Mouse (Mus musculus): ENCODE measurements around the gene Cacnb3.
"Not testable (repeated sequence)": the region's sequence is repeated elsewhere in the genome, so short reads cannot be mapped to it uniquely, and the experiment has no call there.

The Cacnb3 gene

DNA sequence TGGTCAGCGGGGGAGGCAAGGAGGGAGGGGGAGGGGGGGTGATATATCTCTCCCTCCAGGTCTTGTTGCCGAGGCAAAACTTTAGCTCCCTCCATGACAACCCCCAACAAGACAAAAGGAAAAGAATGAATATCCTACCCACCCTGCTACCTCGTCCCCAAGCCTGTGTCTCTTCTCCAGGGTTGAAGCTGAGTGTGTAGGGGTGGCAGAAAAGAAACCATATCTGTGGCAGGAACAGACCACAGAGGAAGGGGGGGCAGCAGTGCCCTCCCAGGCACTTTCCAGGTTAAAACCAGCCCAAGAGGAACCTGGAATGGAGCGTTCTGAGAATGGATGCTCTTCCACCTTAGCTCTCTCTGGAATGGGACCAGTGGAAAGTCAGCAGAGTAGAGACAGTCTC is at the start of gene Cacnb3:
Gene Cacnb3 (plus strand): TSS at position 301 of the 400 bp plus-strand sequence.
- no peak for DNase-seq

GRCm38 (mm10) chr15:98582410-98582809 is 48.2 kb upstream of the Cacnb3 start:
- DNase-seq, result no peak

DNA sequence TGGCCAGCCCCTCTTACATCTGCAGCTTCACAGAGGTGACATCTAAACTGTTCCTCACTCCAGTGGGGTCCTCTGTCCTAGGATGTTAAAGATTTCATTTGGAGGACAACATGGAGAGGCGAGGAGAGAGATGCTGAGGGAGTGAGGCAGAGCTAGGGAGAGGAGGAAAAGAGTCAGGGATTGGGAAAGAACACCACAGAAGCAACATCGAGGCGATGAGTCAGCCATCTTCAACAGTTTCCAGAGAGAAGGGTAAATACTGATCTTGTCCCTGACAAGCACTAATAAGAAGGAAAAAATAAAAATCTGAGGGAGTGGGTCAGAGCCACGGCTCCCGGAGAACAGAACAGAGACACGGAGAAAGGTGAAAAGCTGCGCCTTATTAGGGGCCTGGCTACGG is 47.6 kb upstream of the Cacnb3 start:
- DNase-seq, result no peak

DNA sequence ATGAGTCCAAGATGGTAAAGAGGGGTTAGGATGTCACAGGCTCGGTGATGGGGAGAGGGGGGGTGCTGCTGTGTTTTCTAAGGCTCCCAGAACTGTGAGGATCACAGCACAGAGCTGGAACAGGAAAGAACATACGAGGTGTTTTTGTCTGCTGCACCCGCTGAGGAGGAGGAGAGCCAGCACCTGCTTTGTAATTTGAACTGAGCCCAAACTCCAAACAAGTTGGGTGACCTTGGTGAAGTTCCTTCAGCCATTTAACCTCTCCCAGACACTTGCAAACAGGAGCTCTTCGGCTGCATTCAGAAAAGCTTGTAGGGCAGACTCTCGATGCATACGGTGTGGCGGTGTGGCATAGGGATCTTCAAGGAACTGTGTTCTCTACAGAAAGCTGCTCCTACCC is 45.2 kb upstream of the Cacnb3 start:
- no peak for DNase-seq

DNA sequence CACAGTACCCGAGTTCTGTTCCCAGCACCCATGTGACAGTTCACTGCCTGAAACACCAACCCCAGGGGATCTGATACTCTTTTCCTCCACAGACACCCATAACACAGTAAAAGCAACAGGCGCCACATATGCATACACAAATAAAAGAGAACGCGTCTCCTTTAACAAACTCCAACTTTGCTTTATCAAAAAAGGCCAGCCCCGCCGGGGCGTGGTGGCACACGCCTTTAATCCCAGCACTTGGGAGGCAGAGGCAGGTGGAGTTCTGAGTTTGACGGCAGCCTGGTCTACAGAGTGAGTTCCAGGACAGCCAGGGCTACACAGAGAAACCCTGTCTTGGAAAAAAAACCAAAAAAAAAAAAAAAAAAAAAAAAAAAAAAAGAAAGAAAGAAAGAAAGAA is 44.5 kb upstream of the Cacnb3 start:
- not testable (repeated sequence) for DNase-seq

DNA sequence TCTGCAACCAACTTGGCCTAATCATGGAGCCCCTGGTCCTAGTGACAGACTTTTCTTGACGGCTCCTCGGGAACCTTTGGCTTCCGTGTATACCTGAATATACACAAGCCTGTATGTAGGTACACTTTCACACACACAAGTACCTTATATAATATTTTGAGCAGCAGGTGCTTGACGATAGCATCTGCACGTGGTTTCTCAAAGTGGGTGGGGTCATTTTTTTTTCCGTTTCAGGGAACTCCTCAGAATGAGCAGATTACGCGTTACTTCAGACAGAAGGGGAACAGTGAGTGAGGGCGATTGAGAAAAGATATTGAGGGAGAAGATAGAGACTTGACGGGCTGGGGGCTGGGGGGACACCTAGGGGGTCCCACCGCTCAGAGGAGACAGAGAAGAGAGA is 42.9 kb upstream of the Cacnb3 start:
- no peak for DNase-seq

GRCm38 (mm10) chr15:98589640-98590336 is 40.9 kb upstream of the Cacnb3 start:
- DNase-seq, result no peak

- DNase-seq, result no peak
These were observed 39.2 kb upstream of the Cacnb3 start for GRCm38 (mm10) chr15:98591396-98591795.

DNA sequence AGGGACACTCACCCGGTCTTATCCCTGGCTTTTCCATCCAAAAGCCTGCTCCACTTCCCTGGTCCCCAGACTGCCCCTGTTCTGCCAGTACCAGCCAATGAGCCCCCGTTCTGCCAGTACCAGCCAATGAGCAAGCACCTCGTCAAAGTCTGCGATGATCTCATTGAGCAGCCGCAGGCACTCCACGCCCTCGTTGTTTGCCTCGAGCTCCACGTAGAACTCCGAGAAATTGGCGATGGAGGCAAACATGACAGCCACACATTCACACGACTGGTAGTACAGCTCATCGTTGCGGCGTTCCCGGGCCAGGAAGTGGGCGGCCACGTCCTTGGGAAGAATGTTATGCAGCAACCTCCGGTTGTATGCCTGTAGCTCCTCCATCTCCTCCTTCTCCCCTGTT is 36.4 kb upstream of the Cacnb3 start:
- DNase-seq, result no peak

- DNase-seq, result no peak
These were observed 35.6 kb upstream of the Cacnb3 start for GRCm38 (mm10) chr15:98595049-98595448.

DNA sequence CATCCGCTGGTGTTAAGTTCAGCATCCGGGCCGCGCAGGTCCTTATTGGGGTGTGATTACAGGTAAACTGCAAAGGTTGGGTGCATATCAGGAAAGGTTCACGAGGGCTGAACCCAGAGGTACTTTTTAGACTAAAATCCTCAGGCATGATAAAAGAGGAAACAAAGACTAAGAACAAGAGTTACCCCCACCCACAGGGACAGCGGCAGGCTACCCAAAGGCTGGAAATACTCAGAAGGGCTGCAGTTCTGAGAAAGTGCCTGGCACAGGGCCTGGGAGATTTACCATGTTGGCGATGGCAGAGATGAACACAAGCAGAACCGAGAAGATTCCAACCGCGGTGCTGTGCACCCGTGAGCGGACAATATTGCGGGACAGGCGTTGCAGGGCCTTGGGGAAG is 34.0 kb upstream of the Cacnb3 start:
- no peak for DNase-seq

GRCm38 (mm10) chr15:98600036-98600709 is 30.5 kb upstream of the Cacnb3 start:
- DNase-seq, result no peak

- DNase-seq, result no peak
These were observed 28.8 kb upstream of the Cacnb3 start for GRCm38 (mm10) chr15:98601832-98602190.

- DNase-seq, result no peak
These were observed 28.3 kb upstream of the Cacnb3 start for GRCm38 (mm10) chr15:98602191-98602881.

DNA sequence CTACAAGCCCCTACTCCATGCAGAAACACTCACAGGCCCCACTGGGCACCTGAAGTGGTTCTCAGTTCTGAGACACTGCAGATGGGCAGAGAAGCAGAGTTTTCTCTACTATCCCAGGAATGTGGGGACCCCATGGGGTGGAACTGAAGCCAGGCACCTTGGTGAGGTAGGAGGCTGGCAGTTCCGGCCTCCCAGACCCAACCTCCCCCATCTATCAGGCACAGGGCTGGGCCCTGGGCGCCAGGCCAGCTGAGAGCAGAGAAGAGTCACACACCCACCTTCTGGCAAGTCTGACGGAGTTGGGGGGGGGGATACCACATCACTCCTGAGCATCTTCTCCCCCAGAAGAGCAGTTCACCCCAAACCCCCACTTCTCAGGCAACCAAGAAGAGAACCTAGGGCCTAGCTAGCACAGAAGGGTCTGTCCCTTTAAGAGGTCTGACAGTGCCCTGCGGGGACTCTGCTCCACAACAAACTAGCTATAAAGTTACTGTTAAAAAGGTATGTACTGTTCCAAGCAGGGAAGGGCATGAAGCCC is 27.6 kb upstream of the Cacnb3 start:
- DNase-seq, result no peak

- no peak for DNase-seq
These were observed 26.5 kb upstream of the Cacnb3 start for GRCm38 (mm10) chr15:98604041-98604575.

- DNase-seq, result no peak
These were observed 24.5 kb upstream of the Cacnb3 start for GRCm38 (mm10) chr15:98606051-98606536.

- no peak for DNase-seq
These were observed 23.9 kb upstream of the Cacnb3 start for GRCm38 (mm10) chr15:98606739-98607138.

- DNase-seq, result no peak
These were observed 23.1 kb upstream of the Cacnb3 start for GRCm38 (mm10) chr15:98607557-98607956.

GRCm38 (mm10) chr15:98608058-98608783 is 22.4 kb upstream of the Cacnb3 start:
- no peak for DNase-seq

DNA sequence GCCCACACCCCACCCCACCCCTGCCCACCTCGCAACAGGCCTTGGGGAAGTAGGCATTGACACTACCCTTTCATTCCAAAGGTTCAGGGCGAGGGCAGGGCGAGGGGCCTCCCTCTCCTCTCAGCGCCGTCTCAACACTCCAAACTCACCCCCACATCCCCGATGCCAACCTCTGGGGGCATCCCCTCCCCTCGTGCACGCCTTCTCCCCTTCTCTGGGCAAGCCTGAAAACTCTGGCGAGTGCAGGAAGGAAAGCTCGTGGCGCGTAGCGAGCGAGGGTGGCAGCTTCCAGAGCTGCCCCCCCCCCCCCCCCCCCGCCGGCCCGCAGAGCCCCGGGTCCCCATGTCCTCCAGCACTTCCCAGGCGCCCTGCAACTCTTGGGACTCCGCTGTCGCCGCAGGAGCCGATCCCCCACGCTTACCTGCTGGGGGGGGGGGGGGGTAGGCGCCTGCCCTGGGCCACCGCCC is 21.8 kb upstream of the Cacnb3 start:
- DNase-seq, result peak; percentile 34

DNA sequence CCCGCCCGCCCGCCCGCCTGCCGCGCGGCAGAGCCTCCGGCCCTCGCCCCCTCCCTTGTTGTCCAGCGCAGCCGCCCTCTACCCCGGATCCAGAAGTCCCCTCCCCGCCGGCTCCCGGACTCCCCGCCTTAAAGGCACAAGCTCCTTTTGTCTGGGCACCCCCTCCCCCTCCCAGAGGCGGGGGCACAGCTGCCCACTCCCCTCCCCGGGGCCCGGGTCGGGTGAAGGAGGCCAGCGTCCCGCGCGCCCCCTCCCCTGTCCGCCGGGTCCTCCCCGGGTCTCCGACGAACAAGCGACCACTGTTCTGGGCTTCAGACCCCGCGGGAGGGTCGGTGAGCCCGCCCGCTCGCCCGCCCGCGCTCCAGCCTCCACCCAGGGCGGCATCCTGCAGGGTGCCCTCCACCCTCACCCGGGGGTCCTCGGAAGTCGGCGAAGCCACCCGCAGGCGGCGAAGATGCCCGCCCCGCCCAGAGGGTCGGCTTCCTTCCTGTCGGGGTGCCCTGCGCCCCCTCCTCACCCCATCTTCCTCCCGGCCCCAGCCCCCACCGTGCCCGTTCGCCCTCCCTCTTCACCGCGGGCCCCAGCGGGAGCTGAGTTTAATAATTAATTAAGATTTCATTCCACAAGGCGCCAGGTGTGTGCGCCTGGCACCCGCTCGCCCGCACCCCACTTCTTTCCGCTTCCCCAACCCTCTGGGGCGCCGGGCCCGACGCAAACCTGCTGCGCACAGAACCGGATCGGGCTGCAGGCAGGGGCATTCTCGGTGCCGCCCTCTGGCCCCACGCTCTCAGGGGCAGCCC is 21.1 kb upstream of the Cacnb3 start, which contains the start of gene Adcy6:
Gene Adcy6 (minus strand): TSS at position 746 of the 800 bp plus-strand sequence.
- DNase-seq, result peak; percentile 75
